Mouse (Mus musculus) thymus, postnatal 0 days (tissue): ENCODE data around the gene BC005537. TPM values are rescaled to one million over a fixed set of nuclear protein-coding genes. Genes with fewer than 3 reads are reported as not detected.

Experiments
- DNase-seq: peaks from one replicate; pipeline ENCODE4 v3.0.0-alpha.2; 2015; ENCODE audit warnings: low spot score
- polyA plus RNA-seq: library from polyadenylated mRNA; unstranded; fragments of >200 nt; fragmentation: Nextera tagmentation; extraction: Ambion mirVana; gene quantifications from 2 replicates; pipeline ENCODE4 v1.2.1, GENCODE M21; 2015

The BC005537 gene
- polyA plus RNA-seq, 1 experiment from 2014 or later = 25.6 TPM

DNA sequence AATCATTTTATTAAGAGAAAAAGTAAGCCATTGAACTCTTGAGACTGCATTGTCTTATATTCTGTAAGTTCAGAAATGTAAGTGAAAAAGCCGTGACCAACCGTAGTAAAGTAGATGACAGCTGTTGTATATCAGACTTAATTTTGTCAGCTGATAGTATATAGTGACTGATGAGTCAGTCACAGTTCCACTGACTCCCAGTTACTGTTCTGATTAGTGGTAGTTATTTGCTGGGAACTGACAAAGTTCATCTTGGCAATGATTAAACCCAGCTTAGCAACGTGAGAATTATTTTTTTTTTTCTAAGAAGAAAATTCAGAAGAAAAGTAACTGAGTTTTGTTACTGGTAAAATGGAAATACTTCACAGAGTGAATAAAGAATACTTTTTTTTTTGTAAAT, 40.2 kb downstream of the BC005537 start:
- no peak for DNase-seq

DNA sequence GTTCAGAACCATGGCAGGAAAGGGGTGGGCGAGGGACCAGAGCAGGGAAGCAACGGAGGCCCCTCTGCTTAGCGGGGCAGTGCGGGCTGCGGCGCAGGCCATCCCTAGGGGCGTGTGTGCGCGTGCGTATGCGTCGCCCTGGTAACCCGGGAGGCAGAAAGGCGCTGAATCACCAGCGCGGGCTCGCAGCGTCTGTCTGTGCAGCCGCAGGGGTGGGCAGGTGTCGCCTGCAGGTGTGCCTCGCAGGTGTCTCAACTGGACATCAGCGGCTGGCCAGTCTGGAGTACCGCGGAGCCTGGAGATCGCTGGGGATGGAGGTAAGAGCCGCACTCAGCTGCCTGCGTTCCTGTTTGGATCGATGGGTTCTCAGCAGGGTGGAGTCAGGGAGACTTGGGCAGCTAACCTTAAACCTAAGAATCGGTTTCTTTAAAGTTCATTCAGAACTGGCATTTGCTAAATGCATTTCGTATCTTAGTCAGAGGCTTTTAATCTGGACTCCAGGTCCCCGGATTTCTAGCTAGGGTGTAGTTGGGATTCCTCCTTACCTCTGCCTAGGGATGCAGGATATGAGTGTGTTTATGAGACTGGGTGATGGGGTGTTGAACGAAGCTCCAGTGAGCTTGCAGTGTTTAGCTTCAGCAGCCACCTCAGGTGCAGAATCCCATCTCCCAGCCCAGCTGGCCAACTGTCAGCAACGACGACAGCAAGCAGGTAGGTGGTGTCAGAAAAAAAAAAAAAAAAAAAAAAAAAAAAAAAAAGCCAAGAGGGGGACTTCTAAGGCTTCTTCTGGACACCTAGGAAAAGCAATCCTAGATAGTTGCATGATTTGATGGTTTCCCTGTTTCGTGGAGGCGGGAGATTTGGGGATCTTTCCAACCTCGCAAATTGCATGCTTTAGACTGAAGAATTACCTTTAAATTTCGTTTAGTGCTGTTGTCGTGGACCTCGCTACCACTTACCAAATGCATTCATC, 43.8 kb downstream of the BC005537 start, which contains the start of gene D130043K22Rik:
Gene D130043K22Rik, plus strand, starts transcription at position 153 of the 973 bp plus-strand sequence.
- peak; percentile 39 for DNase-seq

DNA sequence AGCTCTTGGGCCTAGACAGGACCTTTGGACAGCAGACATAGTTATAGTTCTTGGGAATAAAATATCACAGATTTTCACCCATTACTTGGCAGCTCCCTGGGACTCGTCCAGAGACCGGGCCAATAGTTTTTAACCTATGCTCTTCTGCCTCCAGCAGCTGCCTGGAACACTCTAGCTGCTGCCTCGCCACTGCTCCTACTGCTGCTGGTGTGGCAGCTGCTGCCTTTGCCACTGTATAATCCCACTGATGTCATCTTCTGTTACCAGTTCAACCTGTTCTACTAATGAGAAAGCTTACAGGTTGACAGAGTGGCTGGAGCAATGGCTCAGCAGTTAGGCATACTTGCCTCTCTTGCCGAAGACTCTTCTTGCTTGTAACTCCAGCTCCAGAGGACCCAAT, 47.9 kb downstream of the BC005537 start:
- no peak for DNase-seq

DNA sequence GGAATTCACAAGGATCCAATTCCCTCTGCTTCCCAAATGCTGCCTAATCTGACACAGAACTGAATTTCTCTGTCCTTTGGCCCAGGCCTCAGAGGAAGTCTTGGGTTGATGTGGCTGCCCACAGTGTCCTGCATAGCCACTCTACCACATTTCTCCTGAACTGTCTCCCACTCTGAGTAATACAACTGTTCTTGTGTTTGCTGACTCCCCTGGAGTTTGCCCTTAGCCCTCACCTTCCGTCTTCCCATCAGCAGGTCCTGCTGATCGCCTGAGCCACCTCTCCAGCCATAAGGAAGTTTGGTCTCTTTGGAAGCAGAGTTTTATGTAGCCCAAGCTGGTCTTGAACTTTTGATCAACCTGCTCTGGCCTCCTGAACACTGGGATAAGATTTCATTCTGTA, 50.5 kb downstream of the BC005537 start:
- no peak for DNase-seq

DNA sequence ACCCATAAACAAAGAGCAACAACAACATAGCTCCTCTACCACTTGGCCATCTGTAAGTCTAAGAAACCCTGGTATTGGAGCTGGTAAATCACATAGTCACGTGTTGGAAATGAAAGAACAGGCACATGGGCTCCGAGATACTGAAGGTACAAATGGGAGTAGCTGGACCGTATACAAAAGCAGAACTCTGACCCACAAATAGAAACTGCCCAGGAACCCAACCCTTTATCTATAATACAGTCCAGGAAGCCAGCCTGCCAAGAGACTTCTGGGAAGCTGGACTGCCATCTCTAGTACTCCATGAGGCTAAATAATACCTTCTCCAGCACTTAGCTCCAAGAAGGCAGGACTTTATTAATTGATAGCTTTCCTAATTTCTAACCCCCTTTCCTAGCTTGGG, 51.1 kb downstream of the BC005537 start:
- no peak for DNase-seq

DNA sequence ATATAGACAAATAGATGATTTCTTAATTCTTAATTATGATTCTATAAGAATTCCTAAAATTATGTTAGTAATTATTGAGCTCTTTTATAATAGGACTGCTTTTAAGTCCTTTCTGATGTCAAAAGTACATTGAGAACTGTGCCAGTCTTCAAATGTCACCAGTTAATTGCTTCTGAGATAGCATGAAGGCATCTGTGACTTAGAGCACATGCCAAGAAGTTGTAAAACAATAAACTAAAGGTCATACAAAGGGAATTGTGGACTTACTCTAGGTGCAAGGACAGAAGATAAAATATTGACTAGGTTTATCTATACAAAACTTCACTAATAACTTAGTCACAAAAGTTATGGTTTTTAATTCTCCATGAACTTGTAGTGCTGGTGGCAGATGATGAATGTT, 57.7 kb downstream of the BC005537 start:
- DNase-seq = no peak

DNA sequence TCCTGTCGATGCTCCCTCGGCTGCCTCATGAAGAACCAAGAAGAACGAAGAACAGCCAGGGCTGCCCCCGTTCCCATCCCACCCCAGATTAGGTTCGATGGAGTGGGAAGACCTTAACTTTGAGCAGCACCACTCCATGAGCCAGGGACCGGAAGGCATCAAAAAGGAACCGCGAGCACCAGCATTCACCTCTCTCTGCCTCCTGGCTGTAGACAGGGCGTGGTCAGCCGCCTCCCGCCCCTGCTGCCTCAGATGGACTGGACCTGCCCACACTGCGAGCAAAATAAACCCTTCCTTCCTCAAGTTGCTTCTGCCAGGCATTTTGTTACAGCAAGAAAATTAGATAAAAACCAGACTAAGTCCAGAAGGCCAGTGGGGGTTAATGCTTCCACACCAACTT, 59.6 kb downstream of the BC005537 start:
- DNase-seq = no peak

DNA sequence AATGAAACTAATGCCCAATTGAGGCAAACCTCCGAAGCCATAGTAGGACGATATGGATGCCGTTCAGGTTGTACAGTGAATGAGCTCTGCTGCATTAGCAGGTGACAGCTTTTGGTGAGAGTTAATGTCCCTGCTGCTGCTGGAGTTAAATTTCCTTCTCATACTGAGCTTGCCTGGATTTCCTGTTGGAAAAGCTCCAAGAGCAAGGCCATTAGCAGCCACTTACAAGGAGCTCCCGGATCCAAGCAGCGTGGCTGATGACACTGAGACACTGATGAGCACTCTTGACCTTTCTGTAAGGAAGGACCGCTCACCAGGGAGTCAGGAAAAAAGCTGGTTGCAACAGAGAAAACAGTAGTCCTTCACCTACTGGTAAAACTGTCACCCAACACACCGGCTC, 60.6 kb downstream of the BC005537 start:
- DNase-seq = no peak

DNA sequence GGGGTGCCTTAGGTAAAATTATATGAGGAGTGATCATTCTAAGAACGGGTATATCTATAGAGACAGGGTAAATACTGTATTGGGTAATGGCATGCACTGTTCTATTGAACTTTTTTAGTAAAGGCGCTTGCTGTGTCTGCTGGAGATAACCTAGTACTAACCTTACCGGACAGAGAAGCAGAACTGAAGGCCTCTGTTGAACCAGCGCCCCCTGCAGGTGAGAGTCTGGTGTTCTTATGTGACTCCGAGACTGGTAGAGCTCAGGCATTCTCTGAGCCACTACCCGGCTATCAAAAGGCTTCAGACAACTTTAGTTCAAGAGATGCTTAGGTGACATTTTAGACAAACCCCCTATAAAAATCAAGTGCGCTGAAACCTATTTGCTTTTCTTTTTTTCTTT, 61.1 kb downstream of the BC005537 start:
- peak; percentile 63 for DNase-seq

Other genes starting within 250 kb of the BC005537 start
- 16.3 and 18.6 TPM in 2 replicates for gene Ripor2, start 219.5 kb upstream of the BC005537 start, polyA plus RNA-seq
- gene Armh2, start 60.4 kb upstream of the BC005537 start, polyA plus RNA-seq = not detected in 2 replicates
- 160 and 170 TPM in 2 replicates for gene Gmnn, start 39.7 kb upstream of the BC005537 start, polyA plus RNA-seq
- gene Acot13, start 29.9 kb downstream of the BC005537 start, polyA plus RNA-seq = 119 and 129 TPM in 2 replicates
- gene Tdp2, start 30.0 kb downstream of the BC005537 start, polyA plus RNA-seq = 54.3 and 60.2 TPM in 2 replicates
- gene D130043K22Rik, start 43.5 kb downstream of the BC005537 start, polyA plus RNA-seq = 0.03 and 0.09 TPM in 2 replicates
- gene Aldh5a1, start 136.0 kb downstream of the BC005537 start, polyA plus RNA-seq = 1.2 and 1.3 TPM in 2 replicates
- gene Gpld1, start 141.5 kb downstream of the BC005537 start, polyA plus RNA-seq = 0.47 and 0.54 TPM in 2 replicates
- gene Mrs2, start 218.7 kb downstream of the BC005537 start, polyA plus RNA-seq = 18.6 and 24.6 TPM in 2 replicates